Mouse (Mus musculus) lung, adult 2 months (tissue): Measurements from ENCODE around the gene Zfp119b.

ENCODE experiments used
- CTCF ChIP-seq: fragments of 200-500 bp; IDR thresholded peaks from 2 replicates; pipeline ENCODE4 v1.5.1; 2011; ENCODE audit warnings: mild to moderate bottlenecking, low read length, control low read depth; ENCODE audit not compliant: insufficient read depth
- POLR2A ChIP-seq: fragments of 200-500 bp; IDR thresholded peaks from 2 replicates; pipeline ENCODE4 v1.6.1; 2011; ENCODE audit warnings: low read depth, mild to moderate bottlenecking, control low read depth, low read length, borderline replicate concordance; ENCODE audit errors: extremely low read depth

- TF ChIP-seq POLR2A (no peak), CTCF (no peak)
Measured at GRCm38 (mm10) chr17:55969966-55970891, 20.9 kb upstream of the Zfp119b start, which contains the start of gene Shd.
